Mouse (Mus musculus): ENCODE data around the gene Slc5a4b.
A peak's percentile ranks its signal among the peaks of the same experiment; 100 is the strongest.
"Not testable (repeated sequence)": the region's sequence is repeated elsewhere in the genome, so short reads cannot be mapped to it uniquely, and the experiment has no call there.

The Slc5a4b gene

GRCm38 (mm10) chr10:76110861-76111260 lies at the start of gene Slc5a4b:
TSS of gene Slc5a4b (minus strand) at chr10:76110961.
- no peak for DNase-seq (ENCODE audit: low spot score)

- no peak for DNase-seq (ENCODE audit: low spot score)
Measured at GRCm38 (mm10) chr10:76158009-76158408, 47.2 kb upstream of the Slc5a4b start.

- no peak for DNase-seq (ENCODE audit: low spot score)
Measured at GRCm38 (mm10) chr10:76157528-76157927, 46.8 kb upstream of the Slc5a4b start.

GRCm38 (mm10) chr10:76155911-76156310 lies 45.1 kb upstream of the Slc5a4b start:
- DNase-seq (ENCODE audit: low spot score) = no peak

DNA sequence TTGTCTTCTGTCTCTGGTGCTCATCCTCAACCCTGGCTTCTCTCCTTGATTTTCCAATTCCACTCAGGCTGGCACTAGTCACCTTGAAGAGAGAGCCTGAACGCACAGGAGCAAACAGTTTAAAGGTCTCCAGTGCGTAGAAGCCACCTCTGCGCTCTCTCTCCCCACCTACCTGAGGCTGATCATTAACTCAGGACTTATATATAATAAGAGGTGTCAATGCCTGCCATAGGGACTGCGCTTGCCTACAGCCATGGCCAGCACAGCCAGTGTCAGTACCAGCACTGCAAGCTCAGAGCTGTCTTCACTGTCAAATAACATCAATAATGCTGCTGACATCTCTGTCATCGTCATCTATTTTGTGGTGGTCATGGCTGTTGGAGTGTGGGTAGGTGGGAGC lies 36.5 kb upstream of the Slc5a4b start, which contains the start of gene Slc5a4a:
TSS of gene Slc5a4a (plus strand) at position 174 of the 400 bp plus-strand sequence.
- DNase-seq (ENCODE audit: low spot score) = no peak

DNA sequence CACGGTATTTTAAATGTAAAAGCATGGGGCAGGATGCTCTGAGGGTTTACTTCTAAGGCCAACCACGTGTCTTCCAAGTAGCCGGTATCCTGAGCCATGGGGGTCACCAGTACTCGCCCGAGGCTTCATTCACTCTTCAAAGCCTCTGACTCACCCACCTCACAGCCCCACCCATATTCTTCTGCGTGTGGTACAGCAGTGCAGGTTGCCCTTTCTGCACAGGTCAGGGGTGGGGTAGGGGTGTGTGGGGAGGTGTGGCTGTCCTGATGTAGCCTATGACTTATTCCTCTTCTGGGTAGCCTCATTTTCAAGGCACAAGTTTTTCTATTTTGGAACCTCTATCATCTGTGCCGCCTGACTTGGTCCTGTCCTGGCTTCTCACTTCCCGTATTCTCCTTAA lies 36.1 kb upstream of the Slc5a4b start:
- DNase-seq (ENCODE audit: low spot score) = no peak

GRCm38 (mm10) chr10:76136318-76136717 lies 25.6 kb upstream of the Slc5a4b start:
- DNase-seq (ENCODE audit: low spot score) = no peak

- DNase-seq (ENCODE audit: low spot score) = no peak
Measured at GRCm38 (mm10) chr10:76132506-76132905, 21.7 kb upstream of the Slc5a4b start.

GRCm38 (mm10) chr10:76121495-76121894 lies 10.7 kb upstream of the Slc5a4b start:
- DNase-seq (ENCODE audit: low spot score) = no peak

DNA sequence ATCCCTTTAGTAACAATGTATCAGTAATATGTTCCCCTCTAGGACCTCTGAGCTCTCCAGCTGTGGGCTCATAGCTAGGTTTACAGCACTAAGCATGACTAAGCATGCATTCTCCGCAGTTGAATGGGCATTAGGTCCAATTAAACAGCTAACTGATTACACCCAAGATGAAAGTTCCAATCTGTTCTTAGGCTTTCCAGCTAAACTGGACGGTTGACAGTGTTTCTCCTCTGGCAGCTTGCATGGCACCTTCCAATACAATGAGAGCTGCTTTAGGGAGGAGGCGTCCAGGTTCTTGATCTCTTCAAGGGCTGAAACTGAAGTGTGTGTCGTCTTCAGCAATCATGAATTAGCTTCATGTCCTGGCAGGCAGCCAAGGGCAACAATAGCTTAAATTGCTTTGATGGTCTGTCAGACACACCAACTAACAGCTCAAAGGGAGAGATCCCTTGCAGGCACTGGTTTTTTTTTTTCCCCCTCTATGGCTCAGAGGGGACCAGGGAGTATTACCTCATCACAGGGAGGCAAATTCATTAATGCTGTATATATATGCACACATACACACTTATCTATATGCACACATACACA lies 9.5 kb upstream of the Slc5a4b start:
- no peak for DNase-seq (ENCODE audit: low spot score)

DNA sequence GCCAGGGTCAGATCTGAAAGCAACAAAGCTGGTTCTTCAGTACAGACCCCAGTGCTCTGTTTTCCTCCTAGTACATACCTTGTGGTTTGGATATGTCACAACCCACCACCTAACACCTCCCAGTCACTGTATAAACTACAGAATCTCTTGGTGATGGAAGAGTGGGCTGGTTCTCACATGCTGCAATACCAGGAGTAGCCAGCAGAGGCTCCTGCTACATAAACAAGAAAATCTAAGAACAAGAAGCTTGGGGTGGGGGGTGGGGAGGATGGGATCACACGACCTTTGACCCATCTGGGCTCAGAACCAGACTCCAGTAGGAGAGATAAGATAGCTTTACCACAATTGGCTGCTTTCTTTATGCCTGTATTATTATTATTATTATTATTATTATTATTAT lies 8.0 kb upstream of the Slc5a4b start:
- DNase-seq (ENCODE audit: low spot score) = peak; percentile 9

DNA sequence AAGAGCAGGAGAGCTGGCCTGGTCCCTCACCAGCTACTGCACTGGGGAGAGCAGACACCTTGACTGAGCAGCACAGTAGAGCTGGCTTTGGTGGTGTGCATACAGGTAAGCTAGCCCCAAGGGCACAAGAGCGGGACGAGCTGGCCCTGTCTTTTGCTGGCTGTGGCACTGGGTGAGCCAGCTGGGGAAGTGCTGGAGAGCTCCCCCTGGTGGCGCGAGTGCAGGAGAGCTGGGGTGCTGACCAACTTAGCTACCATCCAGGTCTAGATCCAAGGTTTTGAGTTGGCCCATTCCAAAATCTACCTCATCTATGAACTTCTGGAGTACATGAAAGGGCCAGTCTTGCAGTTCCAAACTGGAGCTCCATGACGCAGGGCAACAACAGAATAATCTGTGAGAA lies 7.2 kb upstream of the Slc5a4b start:
- DNase-seq (ENCODE audit: low spot score) = peak; percentile 12

GRCm38 (mm10) chr10:76097368-76097767 lies 13.4 kb downstream of the Slc5a4b start:
- DNase-seq (ENCODE audit: low spot score) = no peak

DNA sequence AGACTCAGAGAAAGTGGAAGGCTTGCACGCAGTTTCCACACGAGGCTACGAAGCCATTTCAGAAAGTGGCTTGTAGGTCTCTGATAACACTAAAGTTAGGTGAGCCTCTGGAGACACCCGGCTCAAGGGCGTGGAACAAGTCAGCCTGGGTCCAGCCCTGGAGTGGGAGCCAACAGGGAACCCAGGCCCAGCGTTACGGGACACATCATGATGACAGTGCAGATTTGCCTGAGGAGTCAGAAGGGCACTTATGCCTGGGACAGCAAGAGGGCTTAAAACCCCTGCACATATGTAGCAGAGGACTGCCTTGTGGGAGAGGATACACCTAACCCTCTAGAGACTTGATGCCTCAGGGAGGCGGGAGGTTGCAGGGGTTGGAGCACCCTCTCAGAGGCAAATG lies 14.2 kb downstream of the Slc5a4b start:
- no peak for DNase-seq (ENCODE audit: low spot score)

GRCm38 (mm10) chr10:76077008-76077407 lies 33.8 kb downstream of the Slc5a4b start:
- not testable (repeated sequence) for DNase-seq (ENCODE audit: low spot score)

GRCm38 (mm10) chr10:76072080-76072479 lies 38.7 kb downstream of the Slc5a4b start:
- not testable (repeated sequence) for DNase-seq (ENCODE audit: low spot score)

DNA sequence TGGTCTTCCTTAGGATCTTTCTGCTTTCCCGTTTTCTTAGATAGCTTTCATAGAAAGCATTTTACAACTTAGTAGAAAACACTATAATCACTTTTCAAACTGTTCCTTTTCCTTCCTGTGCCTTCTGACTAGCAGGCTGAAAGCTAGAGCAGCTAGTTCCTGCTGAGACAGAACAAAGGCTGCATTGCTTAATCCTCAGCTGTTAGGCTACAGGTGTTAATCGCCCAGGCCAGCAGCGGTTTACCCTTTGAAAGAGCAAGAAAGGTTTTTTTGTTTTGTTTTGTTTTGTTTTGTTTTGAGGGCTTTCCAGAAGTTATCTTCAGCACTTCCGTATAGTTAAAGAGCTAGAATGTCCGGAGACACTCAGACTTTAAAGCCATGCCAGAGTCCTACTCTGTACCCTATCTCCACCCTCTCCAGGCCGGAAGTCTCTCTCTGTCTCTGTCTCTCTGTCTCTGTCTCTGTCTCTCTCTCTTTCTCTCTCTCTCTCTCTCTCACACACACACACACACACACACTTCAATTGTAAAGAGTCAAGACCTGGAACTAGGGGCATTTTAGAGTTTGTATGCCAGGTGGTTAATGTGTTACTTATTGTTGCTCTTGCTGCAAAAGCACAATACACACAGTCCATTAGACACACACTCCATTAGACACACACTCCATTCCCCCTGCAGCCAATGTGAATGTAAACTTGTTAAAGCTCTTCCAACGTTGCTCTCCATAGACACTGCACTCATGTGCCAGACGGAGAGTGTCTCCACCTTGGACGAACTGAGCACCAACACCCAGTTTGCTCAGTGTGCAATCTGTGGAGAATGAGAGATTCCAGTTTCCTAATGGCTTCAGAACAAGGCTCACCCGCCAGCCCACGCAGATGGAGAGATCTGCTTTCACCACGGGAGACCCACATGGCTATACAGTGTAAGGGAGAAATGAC lies 42.8 kb downstream of the Slc5a4b start:
- no peak for DNase-seq (ENCODE audit: low spot score)

- DNase-seq (ENCODE audit: low spot score) = no peak
Measured at GRCm38 (mm10) chr10:76062439-76062838, 48.3 kb downstream of the Slc5a4b start.

GRCm38 (mm10) chr10:76051860-76052259 lies 58.9 kb downstream of the Slc5a4b start:
- no peak for DNase-seq (ENCODE audit: low spot score)

- DNase-seq (ENCODE audit: low spot score) = no peak
Measured at GRCm38 (mm10) chr10:76048967-76049366, 61.8 kb downstream of the Slc5a4b start.

DNA sequence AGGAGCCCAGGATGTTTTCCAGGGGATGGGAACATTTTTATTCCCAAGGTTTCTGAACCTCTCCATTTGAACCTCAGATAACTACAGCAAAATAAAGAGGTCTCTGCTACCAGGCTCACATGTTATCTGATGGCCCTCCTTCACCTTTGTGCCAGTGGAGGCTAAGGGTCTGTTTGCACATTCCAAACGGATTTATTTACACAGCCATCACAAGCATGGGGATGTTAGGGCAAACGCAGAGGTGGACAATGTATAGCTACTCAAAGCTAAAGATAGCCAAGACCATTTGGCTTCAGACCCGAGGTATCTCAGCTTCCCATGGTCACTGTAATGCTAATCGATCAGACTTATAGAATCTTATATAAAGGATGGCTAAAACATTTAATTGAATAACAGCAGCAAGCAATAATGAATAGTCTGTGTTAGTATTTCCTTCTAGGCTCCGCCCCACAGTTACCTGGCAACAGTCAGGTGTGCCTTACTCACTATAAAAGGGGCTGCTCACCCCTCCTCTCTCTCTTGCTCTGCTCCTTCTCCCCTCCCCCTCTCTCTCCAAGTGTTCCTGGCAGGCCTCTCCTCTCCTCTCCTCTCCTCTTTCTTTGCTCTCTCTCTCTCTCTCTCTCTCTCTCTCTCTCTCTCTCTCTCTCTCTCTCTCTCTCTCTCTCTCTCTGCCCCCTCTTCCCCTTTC lies 63.4 kb downstream of the Slc5a4b start:
- no peak for DNase-seq (ENCODE audit: low spot score)

- no peak for DNase-seq (ENCODE audit: low spot score)
Measured at GRCm38 (mm10) chr10:76046754-76047153, 64.0 kb downstream of the Slc5a4b start.

DNA sequence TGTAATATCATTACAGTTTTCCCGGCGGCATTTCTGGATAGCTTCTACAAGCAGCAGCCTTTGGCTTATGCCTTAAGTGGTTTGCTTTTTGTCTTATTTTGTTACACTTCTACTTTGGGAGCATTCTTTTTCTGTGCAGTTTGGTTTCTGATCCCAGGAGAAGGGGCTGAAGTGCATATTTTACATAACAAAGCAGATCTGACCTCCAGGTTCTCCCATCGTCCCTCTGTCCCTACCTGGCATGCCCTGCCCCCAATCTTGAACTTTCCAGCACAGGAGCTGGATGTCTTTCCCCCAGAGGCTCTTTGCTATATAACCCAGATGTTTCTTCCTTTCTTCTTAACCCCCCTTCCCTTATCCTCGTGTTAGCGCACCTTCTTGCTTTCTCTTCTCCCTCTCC lies 65.4 kb downstream of the Slc5a4b start:
- DNase-seq (ENCODE audit: low spot score) = no peak

Measured in layer of hippocampus, adult 11-12 months (tissue).